9 mouse cellular contexts compared by ENCODE assay signal in the genomic region with DNA sequence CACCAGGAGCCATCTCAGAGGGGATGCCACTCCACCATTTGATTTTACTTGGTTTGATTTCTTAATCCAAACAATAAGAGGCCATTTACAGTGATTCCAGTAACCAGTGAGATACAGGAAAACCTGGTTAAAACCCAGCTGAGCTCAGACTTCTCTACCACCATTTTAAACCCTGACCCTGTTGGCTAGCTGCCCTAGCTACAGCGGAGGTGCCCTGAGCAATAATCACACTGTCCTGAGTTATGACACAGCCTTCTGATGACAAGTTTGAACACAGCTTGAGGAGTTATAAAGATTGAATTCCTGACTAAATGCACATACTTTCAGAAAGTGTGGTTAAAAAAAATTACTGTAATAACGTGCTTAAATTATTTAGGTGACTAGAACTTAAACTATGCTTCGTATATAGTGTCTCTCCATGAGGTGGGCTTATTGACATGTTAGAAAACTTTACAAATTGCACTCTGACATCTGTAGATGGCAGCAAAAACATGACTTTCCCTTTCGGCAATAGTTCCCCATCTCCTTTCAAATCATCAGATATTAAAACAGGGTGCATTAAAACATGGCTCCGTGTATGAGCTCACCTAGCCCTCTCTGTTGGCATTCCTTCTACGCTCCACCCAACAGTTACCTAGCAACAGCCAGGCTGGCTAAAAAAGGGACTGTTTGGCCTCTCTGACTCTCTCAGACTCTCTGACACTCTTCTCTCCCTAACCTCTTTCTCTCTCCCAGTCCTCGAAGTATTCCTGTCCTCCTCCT. TPM values are rescaled to one million over a fixed set of nuclear protein-coding genes. Genes with fewer than 3 reads are reported as not detected.
DNase-seq lines count a peak whose midpoint lies in the region; ATAC-seq and TF ChIP-seq lines count a peak whose summit lies in the region.
"Had no signal": no experiment of that assay in that cellular context is flagged by ENCODE, and none has a peak within 500 bp of the region (broad histone marks: within the 10 kb centered on the region; RNA-seq: fewer than 3 reads in every experiment).

No protein-coding gene starts in this region.

- 65% methylated on average over 7 of the region's 7 CpGs for WGBS in heart, embryonic 10.5 days
- WGBS in kidney, embryonic 15.5 days, result 53% methylated on average over 7 of the region's 7 CpGs
- WGBS in neural tube, embryonic 13.5 days, result 71% methylated on average over 7 of the region's 7 CpGs

- no peaks in the 10 kb centered on the region for H3K27me3 ChIP-seq in heart, embryonic 10.5 days (ENCODE audit: insufficient read depth, poor library complexity, severe bottlenecking)
- no peaks in the 10 kb centered on the region for H3K27me3 ChIP-seq in Patski
- H3K27me3 ChIP-seq in kidney, embryonic 15.5 days, result no peaks in the 10 kb centered on the region
- H3K27me3 ChIP-seq in neural tube, embryonic 13.5 days, result no peaks in the 10 kb centered on the region
- H3K27me3 ChIP-seq: limb, embryonic 12.5 days had no signal

- no peak overlapping the region for H3K9ac ChIP-seq in kidney, embryonic 15.5 days
- H3K9ac ChIP-seq in neural tube, embryonic 13.5 days, result no peak overlapping the region
- H3K9ac ChIP-seq: limb, embryonic 12.5 days had no signal

- no peak overlapping the region for H3K4me2 ChIP-seq in kidney, embryonic 15.5 days
- no peak overlapping the region for H3K4me2 ChIP-seq in neural tube, embryonic 13.5 days
- H3K4me2 ChIP-seq: limb, embryonic 12.5 days had no signal

- POLR2A ChIA-PET in Patski (lab: Charles Lee), result no interaction called here

- ATAC-seq in Patski, result peak; percentile 93
- ATAC-seq in kidney, embryonic 15.5 days (replicated peaks; ENCODE audit: low FRiP score), result peak; percentile 90
- ATAC-seq in neural tube, embryonic 13.5 days (ENCODE audit: low read depth), result 0 out of 2 replicates have a peak, but pooled peaks have one; percentile 23

- H3K4me3 ChIP-seq in heart, embryonic 10.5 days, result no peak overlapping the region
- no peak overlapping the region for H3K4me3 ChIP-seq in kidney, embryonic 15.5 days (replicated peaks)
- no peak overlapping the region for H3K4me3 ChIP-seq in neural tube, embryonic 13.5 days
- H3K4me3 ChIP-seq: limb, embryonic 12.5 days had no signal

- in situ Hi-C loops in Patski (cut with MboI; ENCODE audit: low pct_unique_long_range_greater_than_20kb), result no loop called here

- H3K27ac ChIP-seq in heart, embryonic 10.5 days, result no peak overlapping the region
- peak overlapping the region; percentile 33 for H3K27ac ChIP-seq in kidney, embryonic 15.5 days
- no peak overlapping the region for H3K27ac ChIP-seq in neural tube, embryonic 13.5 days (replicated peaks)
- H3K27ac ChIP-seq: limb, embryonic 12.5 days had no signal

- peak; percentile 1 to 5 for DNase-seq in heart, adult 9 months (ENCODE audit: low spot score in 2 of 2)
- no peak for DNase-seq in heart, embryonic 10.5 days (ENCODE audit: low spot score)
- no peak for DNase-seq in Patski (ENCODE audit: low read depth, low spot score)
- DNase-seq in cerebellum, postnatal 14 days, result peak; percentile 42 to 45
- DNase-seq in gastrocnemius, adult 18-20 months (ENCODE audit: low spot score), result no peak
- no peak for DNase-seq in frontal cortex, postnatal 25 days (ENCODE audit: low spot score in 2 of 2)

- no peaks in the 10 kb centered on the region for H3K9me3 ChIP-seq in heart, embryonic 10.5 days
- no peaks in the 10 kb centered on the region for H3K9me3 ChIP-seq in kidney, embryonic 15.5 days (replicated peaks)
- no peaks in the 10 kb centered on the region for H3K9me3 ChIP-seq in neural tube, embryonic 13.5 days
- H3K9me3 ChIP-seq: limb, embryonic 12.5 days had no signal

- TF ChIP-seq CTCF in Patski (IDR thresholded peaks at IDR 0.05), result peak; percentile 57

- no peaks in the 10 kb centered on the region for H3K36me3 ChIP-seq in heart, embryonic 10.5 days
- no peaks in the 10 kb centered on the region for H3K36me3 ChIP-seq in kidney, embryonic 15.5 days
- H3K36me3 ChIP-seq in neural tube, embryonic 13.5 days, result no peaks in the 10 kb centered on the region
- H3K36me3 ChIP-seq: limb, embryonic 12.5 days had no signal

- no peaks in the 10 kb centered on the region for H3K4me1 ChIP-seq in heart, embryonic 10.5 days
- H3K4me1 ChIP-seq in kidney, embryonic 15.5 days, result no peaks in the 10 kb centered on the region
- no peaks in the 10 kb centered on the region for H3K4me1 ChIP-seq in neural tube, embryonic 13.5 days (replicated peaks)

- CTCF ChIA-PET in Patski (lab: Charles Lee), result interaction anchor here (0.7 to 1.4 kb wide), 8 partner anchors 8 to 326 kb away, joined by 3 to 4 read pairs (median 3); no protein-coding TSS in a partner anchor

RNA-seq across cellular contexts. Expression of a gene that starts 29.1 kb away (rescaled TPM):
- polyA plus RNA-seq in heart, embryonic 10.5 days (2016; fragmentation: Nextera tagmentation; extraction: Ambion mirVana), result not detected in 2 replicates
- polyA plus RNA-seq in Patski (2021), result not detected
- polyA plus RNA-seq in kidney, embryonic 15.5 days (2015; fragmentation: Nextera tagmentation; extraction: Ambion mirVana), result not detected in 2 replicates
- not detected in 2 replicates for polyA plus RNA-seq in neural tube, embryonic 13.5 days (2015; fragmentation: Nextera tagmentation; extraction: Ambion mirVana)
- total RNA-seq in gastrocnemius, adult 18-20 months (2021), result not detected
- polyA plus RNA-seq: limb, embryonic 12.5 days had no signal

Comparison
In these comparisons a context has a peak if more than half of its experiments do, and no peak if none do; other contexts are left out.
1. DNase-seq: peak in heart, adult 9 months (2 of 2) and cerebellum, postnatal 14 days (2 of 2); none in heart, embryonic 10.5 days (single experiment), Patski (single experiment), gastrocnemius, adult 18-20 months (single experiment) and frontal cortex, postnatal 25 days (0 of 2).
2. ATAC-seq: peak in every context shown above with its lines; median percentile 93 in Patski; 90 in kidney, embryonic 15.5 days; 23 in neural tube, embryonic 13.5 days.